ENCODE assay signal across 17 mouse cellular contexts in genomic region chr1:118922189-118922588, GRCm38 (mm10).
A peak's percentile ranks its signal among the peaks of the same experiment; 100 is the strongest.
DNase-seq lines count a peak whose midpoint lies in the region; ATAC-seq and TF ChIP-seq lines count a peak whose summit lies in the region.
"Had no signal": no experiment of that assay in that cellular context is flagged by ENCODE, and none has a peak within 500 bp of the region (broad histone marks: within the 10 kb centered on the region; RNA-seq: fewer than 3 reads in every experiment).

No protein-coding gene starts in this region.

- ATAC-seq in forebrain, embryonic 16.5 days = no peak
- ATAC-seq in kidney, embryonic 15.5 days (replicated peaks; ENCODE audit: low FRiP score) = no peak
- ATAC-seq: activated CD4-positive, CD25-positive, alpha-beta regulatory T cell, adult 4 months; forebrain, postnatal 0 days; intestine, embryonic 16.5 days; Patski had no signal

- 83% methylated on average over 6 of the region's 6 CpGs for WGBS in forebrain, embryonic 10.5 days
- 53% methylated on average over 6 of the region's 6 CpGs for WGBS in forebrain, embryonic 16.5 days
- WGBS in kidney, adult 2 months = 81% methylated on average over 6 of the region's 6 CpGs
- WGBS in kidney, embryonic 15.5 days = 86% methylated on average over 6 of the region's 6 CpGs

- peak overlapping the region; percentile 48; the same call in 1 of the 2 replicates for H3K27ac ChIP-seq in forebrain, embryonic 10.5 days
- no peak overlapping the region for H3K27ac ChIP-seq in forebrain, embryonic 16.5 days (ENCODE audit: low read length)
- no peak overlapping the region for H3K27ac ChIP-seq in kidney, adult 2 months (ENCODE audit: insufficient read depth, low read depth, low read length)
- no peak overlapping the region for H3K27ac ChIP-seq in kidney, embryonic 15.5 days
- H3K27ac ChIP-seq: heart, embryonic 13.5 days; hindbrain, embryonic 15.5 days had no signal

- H3K4me1 ChIP-seq in forebrain, embryonic 10.5 days = peaks cover 49% of the 10 kb centered on the region
- peaks cover 6% of the 10 kb centered on the region; the same call in 1 of the 2 replicates for H3K4me1 ChIP-seq in forebrain, embryonic 16.5 days (replicated peaks; ENCODE audit: control insufficient read depth, insufficient read depth, low read length)
- no peaks in the 10 kb centered on the region for H3K4me1 ChIP-seq in kidney, adult 2 months (ENCODE audit: control insufficient read depth, insufficient read depth, low read length)
- peaks cover 11% of the 10 kb centered on the region for H3K4me1 ChIP-seq in kidney, embryonic 15.5 days

- DNase-seq in cerebellum, postnatal 10 days = peak; percentile 62 to 72
- DNase-seq in cerebellum, adult 8-10 months = no peak
- no peak for DNase-seq in forebrain, embryonic 10.5 days (ENCODE audit: extremely low spot score, low spot score)
- peak; percentile 36 for DNase-seq in kidney, adult 2 months
- no peak for DNase-seq in retina, postnatal 1 day
- DNase-seq: adrenal gland, postnatal 14 days; forebrain, postnatal 0 days; gastrocnemius, postnatal 14 days; heart, postnatal 36 days had no signal

- no peak overlapping the region for H3K9ac ChIP-seq in forebrain, embryonic 16.5 days (replicated peaks; ENCODE audit: low read depth, low read length)
- H3K9ac ChIP-seq in kidney, embryonic 15.5 days = no peak overlapping the region
- H3K9ac ChIP-seq: forebrain, postnatal 0 days; heart, embryonic 13.5 days; hindbrain, embryonic 15.5 days had no signal

- peaks cover 10% of the 10 kb centered on the region for H3K9me3 ChIP-seq in forebrain, embryonic 10.5 days
- H3K9me3 ChIP-seq in forebrain, embryonic 16.5 days (ENCODE audit: control insufficient read depth, low read length) = no peaks in the 10 kb centered on the region
- H3K9me3 ChIP-seq in kidney, embryonic 15.5 days (replicated peaks) = no peaks in the 10 kb centered on the region
- H3K9me3 ChIP-seq: heart, embryonic 13.5 days; hindbrain, embryonic 15.5 days had no signal

- peaks cover 37% of the 10 kb centered on the region for H3K36me3 ChIP-seq in forebrain, embryonic 10.5 days (replicated peaks)
- H3K36me3 ChIP-seq in forebrain, embryonic 16.5 days (ENCODE audit: control insufficient read depth, insufficient read depth) = no peaks in the 10 kb centered on the region
- no peaks in the 10 kb centered on the region for H3K36me3 ChIP-seq in kidney, adult 2 months (ENCODE audit: control insufficient read depth, insufficient read depth, low read length)
- H3K36me3 ChIP-seq in kidney, embryonic 15.5 days = no peaks in the 10 kb centered on the region; the same call in 1 of the 2 replicates
- H3K36me3 ChIP-seq: heart, embryonic 13.5 days; hindbrain, embryonic 15.5 days had no signal

- H3K4me2 ChIP-seq in forebrain, embryonic 16.5 days (ENCODE audit: low read length) = no peak overlapping the region
- H3K4me2 ChIP-seq in kidney, embryonic 15.5 days = no peak overlapping the region
- H3K4me2 ChIP-seq: heart, embryonic 13.5 days; hindbrain, embryonic 15.5 days had no signal

- no peak for TF ChIP-seq CTCF in kidney, adult 2 months (conservative IDR thresholded peaks at IDR 0.05; ENCODE audit: insufficient read depth, insufficient read length, low read depth, low read length)

- no peak for TF ChIP-seq POLR2A in kidney, adult 2 months (IDR thresholded peaks at IDR 0.05; ENCODE audit: low read depth, low read length)

- H3K27me3 ChIP-seq in forebrain, embryonic 10.5 days (ENCODE audit: poor library complexity, severe bottlenecking) = peaks cover 20% of the 10 kb centered on the region
- H3K27me3 ChIP-seq in forebrain, embryonic 16.5 days (replicated peaks; ENCODE audit: control insufficient read depth, insufficient read depth, low read length) = no peaks in the 10 kb centered on the region
- no peaks in the 10 kb centered on the region for H3K27me3 ChIP-seq in kidney, adult 2 months (replicated peaks; ENCODE audit: control insufficient read depth, insufficient read depth, low read length)
- no peaks in the 10 kb centered on the region for H3K27me3 ChIP-seq in kidney, embryonic 15.5 days
- H3K27me3 ChIP-seq: CH12.LX; heart, embryonic 13.5 days; hindbrain, embryonic 15.5 days; Patski had no signal

- H3K4me3 ChIP-seq in forebrain, embryonic 10.5 days = no peak overlapping the region
- no peak overlapping the region for H3K4me3 ChIP-seq in forebrain, embryonic 16.5 days (replicated peaks; ENCODE audit: low read length)
- H3K4me3 ChIP-seq in kidney, adult 2 months (ENCODE audit: insufficient read depth, low read depth, low read length) = no peak overlapping the region
- H3K4me3 ChIP-seq in kidney, embryonic 15.5 days (replicated peaks) = no peak overlapping the region
- H3K4me3 ChIP-seq: heart, embryonic 13.5 days; hindbrain, embryonic 15.5 days had no signal

Comparison
In these comparisons a context has a peak if more than half of its experiments do, and no peak if none do; other contexts are left out.
1. DNase-seq: peak in cerebellum, postnatal 10 days (2 of 2) and kidney, adult 2 months (single experiment); none in cerebellum, adult 8-10 months (single experiment), forebrain, embryonic 10.5 days (single experiment) and retina, postnatal 1 day (single experiment).